Mouse (Mus musculus) neutrophil, adult 83 days (primary cell): Measurements from ENCODE around the gene Ssna1. TPM values are rescaled to one million over a fixed set of nuclear protein-coding genes. Genes with fewer than 3 reads are reported as not detected.

Experiments
- total RNA-seq, 2 experiments: library from RNA; stranded (reverse); gene quantifications; one replicate each; pipeline ENCODE4 v1.2.4; 2023

Gene Ssna1
- 10 to 100 TPM; 65.3 to 70.3 TPM for total RNA-seq

DNA sequence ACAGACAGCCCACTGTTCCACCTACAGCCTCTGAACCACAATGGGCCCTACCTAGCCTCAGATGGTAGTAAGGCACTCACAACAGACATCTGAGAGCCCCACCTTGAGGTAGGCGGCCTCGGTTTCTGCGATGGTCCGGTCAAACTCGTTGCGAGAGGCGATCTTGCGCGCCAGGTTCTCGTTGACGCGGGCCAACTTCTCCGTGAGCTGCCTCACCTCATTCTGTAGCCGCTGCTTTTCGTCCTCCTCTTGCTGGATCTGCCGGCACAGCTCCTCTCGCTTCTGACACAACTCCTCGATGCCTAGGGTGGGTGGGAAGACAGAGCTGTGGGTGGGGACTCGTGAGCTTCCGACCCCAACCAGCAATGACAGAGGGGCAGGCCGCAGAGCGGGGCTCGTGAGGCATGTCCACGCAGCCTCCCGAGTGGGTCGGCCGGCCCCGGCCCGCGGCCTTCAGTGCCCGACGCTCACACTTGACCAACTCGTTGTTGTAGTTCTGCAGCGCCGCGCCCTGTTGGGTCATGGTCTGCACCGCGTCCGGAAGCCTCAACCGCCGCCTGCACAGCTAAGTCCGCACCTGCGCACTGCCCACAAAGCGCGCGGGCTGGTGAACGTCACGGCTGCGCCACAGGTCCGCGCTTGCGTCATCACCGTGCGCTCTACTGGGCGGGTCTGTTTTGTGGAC lies at the start of gene Ssna1, which contains the start of gene Anapc2:
Ssna1 (minus strand) TSS at position 612 of the 685 bp plus-strand sequence.
Anapc2 (plus strand) TSS at position 652 of the 685 bp plus-strand sequence.

DNA sequence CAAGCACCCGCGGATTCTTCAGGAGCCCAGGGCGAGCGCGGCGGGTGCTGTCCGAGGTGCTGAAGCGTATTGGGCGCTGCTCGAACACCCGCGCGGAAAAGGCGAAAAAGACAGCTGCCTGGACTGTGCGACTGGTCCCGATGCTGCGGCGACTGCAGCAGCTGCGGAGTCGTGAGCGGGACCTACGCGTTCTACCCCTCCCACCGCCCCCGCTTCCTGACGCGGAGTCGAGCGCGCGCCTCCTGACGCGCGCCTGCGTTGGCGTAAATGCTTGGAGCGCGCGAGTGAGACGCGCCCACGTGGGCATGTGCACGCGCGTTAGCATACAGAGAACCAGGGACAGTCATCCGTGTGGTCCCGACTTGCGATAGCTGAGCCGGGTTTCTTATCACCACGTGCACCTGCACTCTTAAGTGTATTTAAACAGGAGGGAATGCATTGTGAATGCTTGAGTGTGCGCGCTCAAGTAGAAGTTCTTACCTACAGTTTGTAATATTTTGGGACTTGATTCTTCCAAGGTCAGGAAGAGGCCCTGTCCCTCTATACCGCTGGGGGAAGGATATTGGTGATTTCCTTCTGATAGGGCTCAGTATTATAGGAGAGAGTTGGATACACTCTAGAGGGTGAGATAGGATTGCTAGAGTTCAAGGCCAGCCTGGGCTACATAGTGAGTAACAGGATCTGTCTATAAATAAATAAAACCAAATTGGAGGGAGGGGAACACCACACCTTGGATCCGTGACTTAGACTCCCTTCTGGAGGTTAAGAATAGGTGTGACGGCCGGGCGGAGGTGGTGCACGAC lies 46.9 kb upstream of the Ssna1 start, which contains the start of gene Grin1:
Grin1 (minus strand) TSS at position 217 of the 803 bp plus-strand sequence.

DNA sequence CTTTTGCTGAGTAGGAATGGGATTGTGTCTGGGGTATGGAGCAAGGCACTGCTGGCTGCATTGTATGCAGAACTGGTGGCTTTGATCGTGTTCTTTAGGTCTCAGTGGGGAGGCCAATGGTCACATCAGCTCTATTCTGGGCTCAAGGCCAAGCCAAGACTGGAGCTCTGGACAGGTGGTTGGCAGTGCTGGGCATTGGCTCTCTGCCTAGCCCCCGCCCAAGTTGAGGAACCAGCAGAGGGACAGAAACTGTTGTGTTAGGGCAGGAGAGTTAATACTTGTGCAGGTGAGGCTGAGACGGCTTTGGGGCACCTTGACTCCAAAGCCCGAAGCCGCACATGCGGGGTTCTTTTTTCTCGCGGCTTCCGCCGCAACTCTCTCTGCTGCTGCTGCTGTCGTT lies 17.4 kb upstream of the Ssna1 start, which contains the start of gene Lrrc26:
Lrrc26 (plus strand) TSS at position 265 of the 400 bp plus-strand sequence.

DNA sequence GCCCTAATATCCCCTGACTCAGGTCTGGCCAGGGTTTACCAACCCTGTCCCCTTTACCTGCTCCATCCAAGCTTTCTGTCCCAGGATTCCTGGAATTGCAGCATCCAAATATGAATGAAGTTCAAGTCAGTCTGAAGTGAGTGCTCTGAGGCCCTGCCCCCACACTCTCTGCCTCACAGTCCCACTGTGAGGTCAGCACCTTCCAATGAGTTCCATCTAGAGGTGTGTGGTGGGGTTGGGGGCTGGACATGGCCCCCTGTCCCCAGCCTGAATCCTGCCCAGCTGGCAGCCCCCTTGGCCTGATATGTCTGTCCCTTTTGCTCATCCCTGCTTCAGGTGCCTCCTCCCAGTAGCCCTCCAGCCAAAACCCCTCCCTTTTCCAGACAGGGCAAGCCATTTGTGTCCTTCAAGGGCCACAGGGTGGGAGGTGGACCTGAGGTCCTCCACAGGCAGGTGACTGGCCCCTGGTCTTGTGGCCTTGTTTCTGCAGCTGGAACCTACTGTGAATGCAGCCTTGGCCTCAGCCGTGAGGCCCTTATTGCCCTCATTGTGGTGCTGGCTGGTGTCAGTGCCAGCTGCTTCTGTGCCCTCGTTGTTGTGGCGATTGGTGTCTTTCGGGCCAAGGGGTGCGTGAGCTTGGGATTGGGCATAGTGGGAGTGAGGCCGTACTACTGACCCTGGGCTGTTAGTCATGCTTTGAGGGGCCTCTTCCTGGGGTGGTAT lies 15.8 kb upstream of the Ssna1 start, which contains the start of gene Tmem210:
Tmem210 (plus strand) TSS at position 219 of the 723 bp plus-strand sequence.

DNA sequence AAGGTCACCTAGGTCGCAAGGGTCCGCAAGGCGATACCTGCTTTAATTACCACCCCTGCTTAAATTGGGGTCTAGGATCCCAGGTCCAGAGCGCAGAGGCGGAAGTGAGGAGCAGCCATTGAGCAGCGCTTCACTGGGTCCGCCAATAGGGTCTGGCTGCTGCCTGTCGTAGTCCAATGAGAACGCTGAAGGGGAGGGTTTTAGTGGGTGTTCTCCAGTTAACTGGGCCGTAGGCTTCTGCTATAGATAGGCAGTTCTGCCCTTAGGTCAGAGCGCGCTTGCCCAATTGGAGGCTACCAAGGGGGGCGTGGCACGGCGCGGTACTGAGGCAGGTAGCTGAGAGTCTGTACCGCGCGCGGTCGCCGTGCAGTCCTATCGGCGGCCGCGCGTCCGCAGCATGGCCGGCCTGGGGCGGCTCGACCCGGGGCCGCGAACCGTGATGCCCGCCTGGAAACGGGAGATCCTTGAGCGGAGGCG lies 9.9 kb downstream of the Ssna1 start, which contains the start of gene Tprn:
Tprn (plus strand) TSS at position 328 of the 477 bp plus-strand sequence.

DNA sequence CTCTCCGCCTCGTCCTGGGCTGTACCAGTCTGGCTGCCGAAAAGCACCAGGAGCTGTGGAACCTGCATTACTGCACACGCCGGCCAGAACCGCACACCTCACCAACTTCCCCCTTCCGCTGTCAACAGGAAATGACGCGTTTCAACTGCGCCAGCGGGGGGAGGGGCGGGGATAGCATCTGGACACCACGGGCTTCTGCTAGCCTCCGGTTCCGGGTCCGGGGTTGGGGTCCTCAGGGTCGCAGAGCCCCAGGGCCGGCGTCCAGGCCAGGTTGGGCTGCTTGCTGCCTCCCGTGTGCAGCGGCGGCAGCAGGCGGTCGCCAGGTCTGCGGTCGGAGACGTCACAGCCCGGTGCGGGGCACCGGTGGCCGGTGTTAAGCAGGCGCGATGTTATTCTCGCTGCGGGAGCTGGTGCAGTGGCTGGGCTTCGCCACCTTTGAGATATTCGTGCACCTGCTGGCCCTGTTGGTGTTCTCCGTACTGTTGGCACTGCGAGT lies 16.9 kb downstream of the Ssna1 start, which contains the start of gene Tmem203:
Tmem203 (plus strand) TSS at position 156 of the 496 bp plus-strand sequence.

DNA sequence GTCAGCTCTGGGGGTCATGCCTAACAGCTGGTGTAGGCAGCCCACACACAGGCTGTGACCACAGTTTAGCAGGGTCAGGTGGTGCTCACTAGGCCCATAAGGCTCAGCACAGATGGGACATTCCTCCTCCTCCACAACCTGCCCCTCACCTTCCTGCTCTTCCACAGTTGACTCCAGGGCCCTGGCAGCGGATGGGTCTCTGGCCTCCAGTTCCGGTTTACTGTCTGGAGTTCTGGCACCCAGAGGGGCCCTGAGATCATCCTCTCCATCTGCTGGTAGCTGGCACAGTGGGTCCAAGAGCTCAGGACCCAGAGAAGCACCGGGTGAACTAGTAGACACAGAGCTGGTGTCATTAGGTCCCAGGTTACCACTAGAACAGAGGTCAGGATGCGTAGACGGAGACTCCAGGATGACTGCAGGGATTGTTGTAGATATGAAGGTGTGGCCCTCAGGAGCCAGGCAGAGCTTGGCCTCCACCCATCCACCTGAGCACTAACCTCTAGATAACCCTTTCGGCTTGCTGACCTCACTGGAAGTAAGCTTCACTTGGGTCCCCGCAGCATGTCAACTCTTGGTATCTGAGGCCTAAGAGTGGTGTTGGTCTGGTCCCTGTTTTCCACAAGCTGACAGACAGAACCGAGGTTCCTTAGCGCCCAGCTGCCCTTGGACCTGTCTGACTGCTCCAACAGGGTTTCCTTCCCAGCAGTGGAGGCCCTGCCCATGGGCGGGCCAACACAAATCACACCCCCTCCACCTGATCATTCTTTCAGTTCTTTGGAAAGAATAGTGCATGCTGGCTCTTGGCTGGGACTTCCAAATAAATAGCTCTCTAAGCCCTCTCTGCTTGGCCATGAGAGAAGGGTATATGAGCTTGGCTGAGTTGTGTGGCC lies 25.8 kb downstream of the Ssna1 start, which contains the start of gene AL732309.1:
AL732309.1 (minus strand) TSS at position 681 of the 890 bp plus-strand sequence.

DNA sequence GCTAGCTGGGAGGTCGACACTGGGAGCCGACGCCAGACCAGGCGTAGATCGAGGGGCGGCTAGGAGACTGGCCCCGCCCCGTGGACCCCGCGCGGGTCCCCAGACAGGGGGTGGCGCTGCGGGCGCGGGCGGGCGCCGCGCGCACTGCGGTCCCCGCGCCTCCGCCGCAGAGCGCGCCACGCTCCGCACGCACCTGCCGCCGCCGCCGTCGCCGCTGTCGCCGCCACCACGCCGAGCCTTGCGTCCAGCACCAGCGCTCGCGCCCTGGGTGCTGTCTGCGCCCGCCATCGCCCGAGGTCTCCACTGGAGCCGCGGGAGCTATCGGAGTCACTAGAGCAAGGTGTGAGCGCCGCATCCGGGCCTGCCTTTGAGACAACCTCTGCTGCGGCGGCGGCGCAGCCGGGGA lies 30.1 kb downstream of the Ssna1 start, which contains the start of the genes Rnf208 and Cysrt1:
Rnf208 (plus strand) TSS at position 155 of the 406 bp plus-strand sequence.
Cysrt1 (minus strand) TSS at position 352 of the 406 bp plus-strand sequence.

DNA sequence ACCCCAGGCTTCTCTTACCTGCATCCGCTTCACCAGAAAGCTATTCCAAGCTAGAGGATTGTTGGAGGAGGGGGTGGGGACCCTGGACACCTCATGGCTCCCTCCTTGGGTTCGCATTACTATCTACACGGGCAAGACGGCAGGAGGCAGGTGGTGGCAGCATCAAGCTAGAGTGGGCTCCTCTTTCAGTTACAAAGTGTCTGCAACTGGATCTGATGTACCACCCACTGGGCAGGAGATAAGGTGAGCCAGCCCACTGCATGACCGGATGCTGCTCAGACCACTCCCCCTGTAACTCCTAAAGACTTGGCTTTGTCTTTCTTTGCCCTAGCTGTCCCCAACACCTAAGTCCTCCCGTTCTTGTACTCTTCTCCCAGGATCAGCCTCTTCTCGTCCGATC lies 35.6 kb downstream of the Ssna1 start, which contains the start of gene Rnf224:
Rnf224 (minus strand) TSS at position 174 of the 400 bp plus-strand sequence.

DNA sequence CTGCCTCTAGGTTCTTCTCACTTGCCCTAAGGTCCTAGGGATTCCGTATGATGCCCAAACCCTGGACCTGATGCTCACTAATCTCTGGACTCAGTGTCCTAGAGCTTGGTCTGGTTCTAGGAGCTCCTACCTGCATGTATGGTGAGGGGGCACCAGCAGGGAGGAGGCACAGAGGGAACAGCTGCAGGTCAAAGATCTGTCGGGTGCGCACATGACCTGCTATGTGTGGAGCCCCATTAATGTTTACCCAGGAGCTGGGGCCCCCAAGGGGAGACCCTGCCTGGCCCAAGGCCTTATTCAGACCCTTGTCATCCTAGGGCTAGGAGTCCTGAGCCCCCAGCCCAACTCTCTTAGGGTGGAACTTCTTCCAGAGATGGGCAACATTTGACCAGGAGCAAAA lies 38.2 kb downstream of the Ssna1 start, which contains the start of gene Slc34a3:
Slc34a3 (minus strand) TSS at position 315 of the 400 bp plus-strand sequence.

DNA sequence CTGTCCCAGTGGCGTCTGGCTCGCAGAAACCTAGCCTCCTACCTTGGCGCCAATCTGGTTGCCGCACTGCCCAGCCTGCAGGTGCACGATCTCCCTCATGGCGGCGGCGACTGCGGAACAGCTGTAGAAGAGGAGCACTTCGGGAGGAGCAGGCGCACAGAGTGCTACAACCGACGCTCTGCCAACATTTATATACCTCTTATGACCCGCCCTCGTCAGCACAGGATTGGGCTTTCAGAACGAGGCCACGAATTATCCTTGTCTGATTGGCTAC lies 47.8 kb downstream of the Ssna1 start, which contains the start of gene Tubb4b:
Tubb4b (minus strand) TSS at position 211 of the 274 bp plus-strand sequence.

Other genes starting within 250 kb of the Ssna1 start
- gene Nsmf, start 218.1 kb downstream of the Ssna1 start, total RNA-seq: 10 to 100 TPM; 12.8 to 16.5 TPM
- gene Entpd8, start 192.1 kb downstream of the Ssna1 start, total RNA-seq: not detected
- gene Noxa1, start 177.3 kb downstream of the Ssna1 start, total RNA-seq: not detected
- gene Nrarp, start 91.7 kb downstream of the Ssna1 start, total RNA-seq: 1 to 10 TPM in 1 of 2 experiments, under 1 TPM in 1; 0.86 to 1.8 TPM
- gene Tor4a, start 75.6 kb downstream of the Ssna1 start, total RNA-seq: 10 to 100 TPM; 40.2 to 43.9 TPM
- gene Nelfb, start 60.9 kb downstream of the Ssna1 start, total RNA-seq: 10 to 100 TPM; 54.4 to 55.1 TPM
- gene Stpg3, start 57.8 kb downstream of the Ssna1 start, total RNA-seq: under 1 TPM in 1 of 2 experiments, not detected in 1; 0.44 TPM
- gene Fam166a, start 53.7 kb downstream of the Ssna1 start, total RNA-seq: not detected
- 100 to 1,000 TPM; 295 to 367 TPM for gene Tubb4b, start 47.7 kb downstream of the Ssna1 start, total RNA-seq
- gene Slc34a3, start 38.1 kb downstream of the Ssna1 start, total RNA-seq: not detected
- not detected for gene Rnf224, start 35.7 kb downstream of the Ssna1 start, total RNA-seq
- gene Rnf208, start 30.2 kb downstream of the Ssna1 start, total RNA-seq: under 1 TPM in 1 of 2 experiments, not detected in 1; 0.55 TPM
- gene Cysrt1, start 30.0 kb downstream of the Ssna1 start, total RNA-seq: not detected
- 1 to 10 TPM; 1.2 to 3.4 TPM for gene AL732309.1, start 25.6 kb downstream of the Ssna1 start, total RNA-seq
- 10 to 100 TPM; 16.7 to 17.8 TPM for gene Tmem203, start 17.0 kb downstream of the Ssna1 start, total RNA-seq
- 10 to 100 TPM in 1 of 2 experiments, 1 to 10 TPM in 1; 9.3 to 13.0 TPM for gene Tprn, start 9.8 kb downstream of the Ssna1 start, total RNA-seq
- 10 to 100 TPM; 67.8 to 79.9 TPM for gene Anapc2, start within 50 bp of the Ssna1 start, total RNA-seq
- not detected for gene Tmem210, start 15.7 kb upstream of the Ssna1 start, total RNA-seq
- not detected for gene Lrrc26, start 17.5 kb upstream of the Ssna1 start, total RNA-seq
- gene Grin1, start 46.7 kb upstream of the Ssna1 start, total RNA-seq: not detected
- gene Man1b1, start 59.9 kb upstream of the Ssna1 start, total RNA-seq: 10 to 100 TPM; 35.1 to 42.7 TPM
- gene Dpp7, start 83.9 kb upstream of the Ssna1 start, total RNA-seq: 10 to 100 TPM; 13.4 to 14.6 TPM
- 10 to 100 TPM; 24.1 to 29.2 TPM for gene Uap1l1, start 93.2 kb upstream of the Ssna1 start, total RNA-seq
- gene Sapcd2, start 99.9 kb upstream of the Ssna1 start, total RNA-seq: 10 to 100 TPM in 1 of 2 experiments, 1 to 10 TPM in 1; 9.8 to 12.2 TPM
- gene Entpd2, start 123.4 kb upstream of the Ssna1 start, total RNA-seq: not detected
- gene Npdc1, start 126.9 kb upstream of the Ssna1 start, total RNA-seq: 1 to 10 TPM in 1 of 2 experiments, not detected in 1; 1.0 TPM
- gene Fut7, start 150.8 kb upstream of the Ssna1 start, total RNA-seq: 10 to 100 TPM; 20.7 to 24.1 TPM
- gene Abca2, start 156.3 kb upstream of the Ssna1 start, total RNA-seq: 10 to 100 TPM; 21.7 to 22.3 TPM
- not detected for gene Clic3, start 184.4 kb upstream of the Ssna1 start, total RNA-seq
- 10 to 100 TPM; 47.2 to 49.2 TPM for gene Paxx, start 188.7 kb upstream of the Ssna1 start, total RNA-seq
- not detected for gene Ptgds, start 197.6 kb upstream of the Ssna1 start, total RNA-seq
- gene Lcn12, start 221.5 kb upstream of the Ssna1 start, total RNA-seq: not detected
- gene Fbxw5, start 228.3 kb upstream of the Ssna1 start, total RNA-seq: 10 to 100 TPM; 25.2 to 34.4 TPM
- under 1 TPM in 1 of 2 experiments, not detected in 1; 0.95 TPM for gene C8g, start 229.3 kb upstream of the Ssna1 start, total RNA-seq